Mouse (Mus musculus) hindbrain, embryonic 16.5 days (tissue): ENCODE measurements around the gene Itpr2. TPM values are rescaled to one million over a fixed set of nuclear protein-coding genes. Genes with fewer than 3 reads are reported as not detected.
"Not testable (repeated sequence)": the region's sequence is repeated elsewhere in the genome, so short reads cannot be mapped to it uniquely, and the experiment has no call there.

Experiments used
- ATAC-seq: fragments of 200-750 bp; cut with Nextera tagmentation; 2 replicates; pipeline ENCODE4 v1.8.0; 2017; ENCODE audit warnings: moderate TSS enrichment, moderate library complexity
- H3K27ac ChIP-seq: fragments of 300-500 bp; sonication (generic); 2 replicates; pipeline ENCODE4 v1.5.1; 2014; ENCODE audit warnings: low read depth, mild to moderate bottlenecking, control low read depth, low read length, moderate library complexity
- H3K27me3 ChIP-seq: fragments of 300-500 bp; sonication (generic); replicated peaks from 2 replicates; pipeline ENCODE4 v1.6.1; 2014; ENCODE audit warnings: low read length; ENCODE audit not compliant: control insufficient read depth, insufficient read depth
- H3K36me3 ChIP-seq: fragments of 300-500 bp; sonication (generic); 2 replicates; pipeline ENCODE4 v1.6.1; 2014; ENCODE audit warnings: mild to moderate bottlenecking, low read length, moderate library complexity, mixed read lengths; ENCODE audit not compliant: control insufficient read depth, insufficient read depth
- H3K4me1 ChIP-seq: fragments of 300-500 bp; sonication (generic); 2 replicates; pipeline ENCODE4 v1.6.1; 2014; ENCODE audit warnings: low read depth, low read length; ENCODE audit not compliant: control insufficient read depth, insufficient read depth
- H3K4me2 ChIP-seq: fragments of 300-500 bp; sonication (generic); 2 replicates; pipeline ENCODE4 v1.6.1; 2014; ENCODE audit warnings: mild to moderate bottlenecking, low read length, control low read depth, moderate library complexity
- H3K4me3 ChIP-seq: fragments of 300-500 bp; sonication (generic); 2 replicates; pipeline ENCODE4 v1.5.1; 2014; ENCODE audit warnings: mild to moderate bottlenecking, low read length, control low read depth, moderate library complexity
- H3K9ac ChIP-seq: fragments of 300-500 bp; sonication (generic); 2 replicates; pipeline ENCODE4 v1.6.1; 2014; ENCODE audit warnings: low read depth, mild to moderate bottlenecking, control low read depth, low read length, moderate library complexity
- H3K9me3 ChIP-seq: fragments of 300-500 bp; sonication (generic); 2 replicates; pipeline ENCODE4 v1.6.1; 2014; ENCODE audit warnings: mild to moderate bottlenecking, low read length, moderate library complexity; ENCODE audit not compliant: control insufficient read depth
- WGBS: fragments of 180-500 bp; shearing (Covaris S2); extraction: QIAGEN DNeasy Blood & Tissue Kit; methylation state at CpG from one replicate; pipeline ENCODE4 v1.1.7; 2014; 5-methylcytosine and 5-hydroxymethylcytosine counted together
- polyA plus RNA-seq: library from polyadenylated mRNA; unstranded; fragments of >200 nt; fragmentation: Nextera tagmentation; extraction: Ambion mirVana; gene quantifications from 2 replicates; pipeline ENCODE4 v1.2.1, GENCODE M21; 2015

The Itpr2 gene
- polyA plus RNA-seq, 1 experiment from 2014 or later = 9.1 TPM

DNA sequence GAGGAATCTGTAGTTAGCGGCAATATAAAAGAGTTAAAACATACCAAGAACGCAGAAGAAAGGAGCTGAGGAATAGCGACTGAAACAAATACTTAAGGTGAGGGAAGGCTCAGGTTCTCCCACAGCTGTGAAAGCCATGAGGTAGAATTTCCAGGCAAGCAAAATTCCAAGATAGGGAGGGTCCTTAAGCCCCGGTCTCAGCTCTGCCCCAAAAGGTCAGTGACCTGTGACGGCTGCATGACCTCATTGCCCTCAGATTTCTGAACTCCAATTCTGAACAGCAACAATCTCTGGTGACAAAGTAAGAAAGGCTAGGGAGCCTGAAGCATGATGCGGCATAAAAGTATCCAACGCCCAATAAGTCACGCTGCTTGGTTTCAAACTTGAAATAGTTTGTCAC is 33.7 kb downstream of the Itpr2 start:
- H3K4me2 ChIP-seq = no peak overlapping the region
- no peaks in the 10 kb centered on the region for H3K27me3 ChIP-seq
- ATAC-seq = no peak
- no peak overlapping the region for H3K27ac ChIP-seq
- no peaks in the 10 kb centered on the region for H3K4me1 ChIP-seq
- WGBS = 54% methylated on average over 8 of the region's 8 CpGs
- H3K36me3 ChIP-seq = no peaks in the 10 kb centered on the region
- no peaks in the 10 kb centered on the region for H3K9me3 ChIP-seq
- H3K9ac ChIP-seq = no peak overlapping the region
- H3K4me3 ChIP-seq = no peak overlapping the region

DNA sequence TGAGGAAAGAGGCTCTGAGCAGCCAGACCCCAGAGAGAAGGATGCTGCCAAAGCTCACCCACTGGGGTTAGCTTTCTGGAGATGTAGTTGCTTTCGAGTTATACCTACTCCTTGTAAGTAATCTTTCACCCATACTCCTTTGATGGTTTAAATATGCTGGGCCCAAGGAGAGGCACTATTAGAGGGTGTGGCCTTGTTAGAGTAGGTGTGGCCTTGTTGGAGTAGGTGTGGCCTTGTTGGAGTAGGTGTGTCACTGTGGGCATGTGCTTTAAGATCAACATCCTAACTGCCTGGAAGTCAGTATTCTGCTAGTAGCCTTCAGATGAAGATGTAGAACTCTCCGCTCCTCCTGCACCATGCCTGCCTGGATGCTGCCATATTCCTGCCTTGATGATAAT is 37.4 kb downstream of the Itpr2 start:
- WGBS = 97% methylated on average over 2 of the region's 2 CpGs
- not testable (repeated sequence) for H3K4me3 ChIP-seq

DNA sequence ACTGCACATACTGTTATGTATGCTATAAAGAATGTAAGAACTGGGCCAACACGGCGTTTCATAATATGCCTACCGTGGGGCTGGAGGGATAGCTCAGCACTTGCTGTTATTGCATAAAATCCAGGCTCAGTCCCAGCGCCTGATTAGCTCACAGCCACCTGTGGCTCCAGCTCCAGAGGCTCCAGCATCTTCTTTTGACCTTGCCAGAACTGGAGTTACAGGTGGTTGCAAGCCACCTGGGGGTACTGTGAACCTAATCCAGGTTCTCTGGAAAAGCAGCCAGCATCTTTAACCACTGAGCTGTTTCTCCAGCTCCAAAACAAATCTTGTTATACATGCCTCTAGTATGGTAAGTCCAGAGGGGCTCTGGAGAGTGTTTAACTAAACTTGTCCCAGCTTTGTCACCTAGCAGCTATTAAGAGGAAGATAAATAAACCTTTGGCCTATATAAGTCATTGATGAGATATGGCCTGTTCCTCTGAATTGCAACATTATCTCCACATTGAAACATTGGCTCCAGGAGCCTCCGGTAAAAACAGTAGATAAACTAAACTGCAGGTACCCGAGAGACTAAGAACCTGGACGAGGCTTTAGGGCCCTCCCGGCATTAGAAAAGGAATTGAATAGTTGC is 37.9 kb downstream of the Itpr2 start:
- no peak overlapping the region for H3K9ac ChIP-seq
- no peak overlapping the region for H3K4me3 ChIP-seq
- 90% methylated on average over 8 of the region's 8 CpGs for WGBS
- H3K4me2 ChIP-seq = no peak overlapping the region
- H3K27me3 ChIP-seq = no peaks in the 10 kb centered on the region
- no peaks in the 10 kb centered on the region for H3K9me3 ChIP-seq
- no peak overlapping the region for H3K27ac ChIP-seq
- no peaks in the 10 kb centered on the region for H3K4me1 ChIP-seq
- no peak for ATAC-seq
- no peaks in the 10 kb centered on the region for H3K36me3 ChIP-seq

More for the DNA sequence above, 37.4 kb downstream of the Itpr2 start:
- H3K4me2 ChIP-seq, H3K27me3 ChIP-seq, H3K9me3 ChIP-seq, H3K36me3 ChIP-seq, H3K4me1 ChIP-seq, ATAC-seq, H3K27ac ChIP-seq, H3K9ac ChIP-seq: not testable (repeated sequence)

DNA sequence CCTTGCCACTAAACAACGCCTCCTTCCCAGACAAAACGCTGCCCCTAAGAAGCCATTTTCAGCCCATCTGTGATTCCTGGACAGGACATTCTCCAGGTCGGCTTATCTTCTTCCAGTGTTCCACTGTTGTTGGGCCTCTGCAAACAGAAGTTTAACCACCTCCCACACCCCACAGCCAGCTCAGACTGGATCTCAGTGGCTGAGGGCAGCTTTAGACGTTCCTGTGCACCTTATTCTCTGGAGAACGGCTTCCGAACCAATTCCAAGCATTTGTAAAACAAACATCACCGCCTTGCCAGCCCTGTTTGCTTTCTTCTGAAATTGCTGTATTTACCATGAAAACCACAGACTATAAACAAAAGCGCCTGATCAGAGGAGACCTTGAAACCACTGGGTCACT is 41.1 kb downstream of the Itpr2 start:
- WGBS = 82% methylated on average over 8 of the region's 8 CpGs

DNA sequence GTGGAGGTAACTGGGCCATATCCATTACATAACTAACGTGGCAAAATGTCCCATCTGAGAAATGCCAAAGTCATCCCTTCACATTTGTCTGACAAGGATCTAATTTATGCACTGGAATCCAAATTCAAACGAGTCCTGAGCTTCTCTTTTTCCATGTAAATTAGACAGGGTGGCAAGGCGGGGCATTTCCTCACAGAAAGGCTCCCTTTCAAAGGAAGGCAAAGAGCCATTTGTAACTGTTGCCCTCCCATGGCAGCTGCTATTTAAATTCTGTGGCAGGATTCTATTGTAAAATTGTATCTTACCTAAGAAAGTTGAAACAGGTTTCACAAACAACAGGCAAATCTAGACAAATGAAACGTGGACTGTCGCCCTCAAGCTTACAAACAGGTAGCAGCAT is 43.6 kb downstream of the Itpr2 start:
- Histone ChIP-seq H3K27ac (no peak overlapping the region), H3K27me3 (no peaks in the 10 kb centered on the region), H3K4me2 (no peak overlapping the region), H3K9me3 (no peaks in the 10 kb centered on the region), H3K36me3 (no peaks in the 10 kb centered on the region), H3K4me3 (no peak overlapping the region), H3K4me1 (no peaks in the 10 kb centered on the region; the same call in 1 of the 2 replicates), H3K9ac (no peak overlapping the region)
- ATAC-seq = no peak
- 19% methylated on average over 5 of the region's 5 CpGs for WGBS

More for the DNA sequence above, 41.1 kb downstream of the Itpr2 start:
- Histone ChIP-seq H3K4me3 (no peak overlapping the region), H3K9me3 (no peaks in the 10 kb centered on the region), H3K9ac (no peak overlapping the region), H3K36me3 (no peaks in the 10 kb centered on the region), H3K27ac (no peak overlapping the region), H3K27me3 (no peaks in the 10 kb centered on the region), H3K4me1 (no peaks in the 10 kb centered on the region; the same call in 1 of the 2 replicates), H3K4me2 (no peak overlapping the region)
- ATAC-seq = no peak

DNA sequence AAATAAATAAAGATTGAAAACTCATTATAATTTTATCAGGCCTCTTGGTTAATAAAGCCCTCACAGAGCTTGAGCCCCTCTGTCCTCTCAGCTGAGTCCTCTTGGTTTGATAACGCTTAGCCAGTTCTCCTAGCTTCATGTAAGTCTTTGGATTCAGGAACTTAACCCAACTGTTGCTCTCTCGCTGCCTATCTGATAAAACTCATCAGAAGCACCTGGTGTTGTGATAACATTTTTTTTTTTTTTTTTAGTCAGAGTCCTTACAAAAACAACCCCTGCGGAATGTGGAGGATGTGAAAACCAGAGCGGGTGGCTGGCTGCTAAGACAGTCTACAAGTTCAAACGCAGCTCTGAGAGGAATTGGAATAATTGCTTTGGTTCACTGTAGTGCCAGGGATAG is 45.3 kb downstream of the Itpr2 start:
- Histone ChIP-seq H3K27ac (no peak overlapping the region), H3K9ac (no peak overlapping the region), H3K36me3 (no peaks in the 10 kb centered on the region), H3K4me2 (no peak overlapping the region), H3K9me3 (no peaks in the 10 kb centered on the region), H3K4me1 (no peaks in the 10 kb centered on the region; the same call in 1 of the 2 replicates), H3K4me3 (no peak overlapping the region), H3K27me3 (no peaks in the 10 kb centered on the region)
- no peak for ATAC-seq
- 94% methylated on average over 5 of the region's 5 CpGs for WGBS

DNA sequence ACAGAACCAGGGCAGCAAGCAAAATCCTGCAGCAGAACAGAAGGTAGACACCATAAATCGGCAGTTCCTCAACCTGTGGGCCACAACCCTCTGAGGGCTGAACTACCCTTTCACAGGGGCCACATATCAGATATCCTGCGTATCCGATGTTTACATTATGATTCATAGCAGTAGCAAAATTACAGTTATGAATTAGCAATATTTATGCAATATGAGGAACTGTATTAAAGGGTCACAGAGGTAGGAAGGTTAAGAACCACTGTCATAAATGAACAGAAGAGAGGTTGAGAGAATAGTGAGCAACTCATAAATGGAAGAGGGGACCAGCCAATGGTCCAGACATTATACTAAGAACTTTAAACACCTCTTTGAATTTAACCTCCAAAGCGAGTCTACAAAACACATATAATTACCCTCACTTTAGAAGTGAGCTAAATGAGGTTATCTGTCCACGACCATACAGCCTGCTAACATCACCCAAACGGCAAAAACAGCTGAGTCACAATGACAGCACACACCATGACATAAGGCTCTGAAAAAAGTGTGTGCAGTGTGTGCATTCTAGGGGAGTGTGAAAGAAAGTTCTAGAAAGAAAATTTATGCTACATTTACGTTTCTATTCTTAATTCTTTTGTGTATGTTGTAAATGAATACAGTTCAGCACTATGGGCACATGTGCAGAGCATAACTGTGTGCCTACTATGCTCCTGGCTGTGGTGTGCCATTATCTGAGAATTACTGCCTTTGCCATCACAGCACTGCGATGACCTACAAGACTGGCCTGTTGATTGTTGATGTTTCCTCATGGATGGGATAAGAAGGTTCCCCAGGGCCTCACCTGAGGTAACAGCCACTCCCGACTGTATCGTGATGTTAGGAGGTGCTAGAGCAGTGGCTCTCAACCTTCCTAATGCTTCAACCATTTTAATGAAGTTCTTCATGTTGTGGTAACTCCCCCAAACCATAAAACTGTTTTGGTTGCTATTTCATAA is 47.2 kb downstream of the Itpr2 start:
- no peaks in the 10 kb centered on the region for H3K27me3 ChIP-seq
- ATAC-seq = no peak
- H3K27ac ChIP-seq = no peak overlapping the region
- H3K9ac ChIP-seq = no peak overlapping the region
- H3K4me2 ChIP-seq = no peak overlapping the region
- WGBS = 86% methylated on average over 10 of the region's 10 CpGs
- H3K4me3 ChIP-seq = no peak overlapping the region
- H3K4me1 ChIP-seq = no peaks in the 10 kb centered on the region; the same call in 1 of the 2 replicates
- no peaks in the 10 kb centered on the region for H3K9me3 ChIP-seq
- H3K36me3 ChIP-seq = no peaks in the 10 kb centered on the region

DNA sequence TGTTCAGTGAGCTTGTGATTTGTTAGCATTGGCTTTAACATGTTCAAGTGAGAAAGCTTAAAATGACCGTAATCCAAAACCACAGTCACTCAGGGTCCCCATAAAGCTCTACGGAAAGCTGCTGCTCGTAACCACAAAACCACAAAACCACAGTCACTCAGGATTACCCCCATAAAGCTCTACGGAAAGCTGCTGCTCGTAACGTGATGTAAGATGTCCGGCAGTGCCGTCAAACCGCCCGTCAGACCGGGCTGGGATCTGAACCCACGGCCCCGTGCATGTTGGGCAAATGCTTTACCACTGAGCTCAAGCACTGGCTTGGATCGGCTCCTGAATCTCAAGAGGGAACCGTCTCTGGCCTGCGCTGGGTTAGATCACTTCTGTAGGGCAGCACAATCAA is 49.5 kb downstream of the Itpr2 start:
- no peaks in the 10 kb centered on the region for H3K36me3 ChIP-seq
- no peaks in the 10 kb centered on the region for H3K4me1 ChIP-seq
- no peak overlapping the region for H3K4me2 ChIP-seq
- no peak overlapping the region for H3K27ac ChIP-seq
- WGBS = 93% methylated on average over 16 of the region's 16 CpGs
- H3K9me3 ChIP-seq = no peaks in the 10 kb centered on the region
- ATAC-seq = no peak
- H3K4me3 ChIP-seq = no peak overlapping the region
- no peaks in the 10 kb centered on the region for H3K27me3 ChIP-seq
- H3K9ac ChIP-seq = no peak overlapping the region

DNA sequence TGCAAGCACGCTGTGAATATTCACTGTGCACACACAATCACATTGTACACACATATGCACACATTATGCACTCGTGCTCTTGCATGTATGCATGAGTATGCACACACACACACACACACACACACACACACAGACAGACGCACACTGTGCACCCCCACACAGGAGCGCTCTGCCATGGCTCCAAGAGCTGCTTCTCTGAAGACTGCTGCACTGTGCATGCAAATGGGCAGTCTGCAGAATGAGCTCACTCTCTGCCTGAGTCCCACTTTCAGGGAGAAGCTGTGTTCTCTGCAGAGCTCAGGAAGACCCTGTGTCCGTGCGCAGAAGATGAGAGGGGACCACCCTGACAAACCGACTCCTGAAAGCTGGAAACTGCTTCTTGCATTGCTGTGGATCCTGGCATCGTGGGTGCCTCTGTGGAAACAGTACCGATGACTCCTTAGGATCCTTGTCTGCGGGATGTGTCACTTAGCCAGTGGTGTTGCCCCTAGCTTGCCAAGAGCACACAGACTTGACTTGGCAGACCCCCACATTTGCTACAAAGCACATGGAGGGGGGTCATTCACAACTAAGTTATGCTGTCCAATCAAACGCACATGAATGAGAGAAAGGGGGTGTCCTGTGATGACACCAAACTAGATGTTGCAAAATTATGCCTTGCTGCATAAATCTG is 55.9 kb downstream of the Itpr2 start:
- ATAC-seq = peak; percentile 91
- 77% methylated on average over 11 of the region's 11 CpGs for WGBS
- Histone ChIP-seq H3K9me3 (no peaks in the 10 kb centered on the region; the same call in 1 of the 2 replicates), H3K36me3 (no peaks in the 10 kb centered on the region), H3K27me3 (no peaks in the 10 kb centered on the region), H3K9ac (no peak overlapping the region), H3K4me3 (no peak overlapping the region), H3K4me2 (no peak overlapping the region), H3K27ac (no peak overlapping the region; the same call in 1 of the 2 replicates), H3K4me1 (no peaks in the 10 kb centered on the region)
